Mouse (Mus musculus) kidney, adult 2 months (tissue): ENCODE results near the gene Cnpy3. TPM values are rescaled to one million over a fixed set of nuclear protein-coding genes. Genes with fewer than 3 reads are reported as not detected.
A peak's percentile ranks its signal among the peaks of the same experiment; 100 is the strongest.

Experiments
- DNase-seq: peaks from one replicate; pipeline ENCODE4 v3.0.0; 2021
- H3K27ac ChIP-seq: fragments of 200-500 bp; 2 replicates; pipeline ENCODE4 v1.5.1; 2012; ENCODE audit warnings: low read depth, low read length, control low read depth, inconsistent platforms; ENCODE audit not compliant: insufficient read depth
- H3K27me3 ChIP-seq: fragments of 200-500 bp; replicated peaks from 2 replicates; pipeline ENCODE4 v1.6.1; 2012; ENCODE audit warnings: mild to moderate bottlenecking, moderate library complexity, low read length, inconsistent platforms; ENCODE audit not compliant: control insufficient read depth, insufficient read depth
- H3K36me3 ChIP-seq: fragments of 200-500 bp; 2 replicates; pipeline ENCODE4 v1.6.1; 2012; ENCODE audit warnings: mild to moderate bottlenecking, moderate library complexity, low read length, inconsistent platforms; ENCODE audit not compliant: control insufficient read depth, insufficient read depth
- H3K4me1 ChIP-seq: fragments of 200-500 bp; 2 replicates; pipeline ENCODE4 v1.6.1; 2011; ENCODE audit warnings: low read length; ENCODE audit not compliant: control insufficient read depth, insufficient read depth
- H3K4me3 ChIP-seq: fragments of 200-500 bp; 2 replicates; pipeline ENCODE4 v1.5.1; 2011; ENCODE audit warnings: mild to moderate bottlenecking, low read depth, low read length, control low read depth; ENCODE audit not compliant: insufficient read depth
- CTCF ChIP-seq: fragments of 200-500 bp; conservative IDR thresholded peaks from 2 replicates; pipeline ENCODE4 v1.5.1; 2011; ENCODE audit warnings: low read depth, mild to moderate bottlenecking, control low read depth, low read length, moderate library complexity, mixed read lengths; ENCODE audit not compliant: insufficient read depth, insufficient read length
- POLR2A ChIP-seq: fragments of 200-500 bp; IDR thresholded peaks from one replicate; pipeline ENCODE4 v1.6.1; 2011; ENCODE audit warnings: low read depth, low read length, control low read depth
- whole genome bisulfite sequencing: fragments of 180-500 bp; shearing (Covaris S2); methylation state at CpG from one replicate; pipeline ENCODE4 v1.1.7; 2018; 5-methylcytosine and 5-hydroxymethylcytosine counted together
- polyA plus RNA-seq: library from polyadenylated mRNA; depleted of rRNA; stranded (reverse); fragments of >200 nt; gene quantifications from 2 replicates; pipeline ENCODE4 v1.2.3, GENCODE M21; 2012

Gene Cnpy3
- polyA plus RNA-seq, 1 experiment = 48.3 TPM

DNA sequence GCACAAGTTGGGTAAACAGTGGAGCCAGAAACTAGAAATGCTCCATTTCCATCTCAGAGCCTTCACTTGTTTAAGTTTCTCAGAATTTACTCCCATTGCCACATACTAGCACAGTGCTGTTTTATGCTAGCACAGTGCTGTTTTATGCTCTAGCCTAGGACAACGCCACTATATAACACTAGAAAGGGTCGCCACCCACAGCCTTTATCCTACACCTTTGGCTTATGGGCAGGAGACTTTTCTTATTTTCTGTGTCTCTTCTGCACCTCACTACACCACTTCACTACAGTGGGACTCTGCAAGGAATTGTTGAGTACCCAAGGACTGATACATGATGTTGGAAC, 31.2 kb upstream of the Cnpy3 start:
- Histone ChIP-seq H3K36me3 (no peaks in the 10 kb centered on the region; the same call in 1 of the 2 replicates), H3K4me3 (no peak overlapping the region), H3K4me1 (no peaks in the 10 kb centered on the region), H3K27ac (peak overlapping the region; percentile 27; the same call in 1 of the 2 replicates), H3K27me3 (no peaks in the 10 kb centered on the region)
- 80% methylated on average over 2 of the region's 2 CpGs for WGBS
- TF ChIP-seq POLR2A (no peak), CTCF (no peak)
- DNase-seq = no peak

DNA sequence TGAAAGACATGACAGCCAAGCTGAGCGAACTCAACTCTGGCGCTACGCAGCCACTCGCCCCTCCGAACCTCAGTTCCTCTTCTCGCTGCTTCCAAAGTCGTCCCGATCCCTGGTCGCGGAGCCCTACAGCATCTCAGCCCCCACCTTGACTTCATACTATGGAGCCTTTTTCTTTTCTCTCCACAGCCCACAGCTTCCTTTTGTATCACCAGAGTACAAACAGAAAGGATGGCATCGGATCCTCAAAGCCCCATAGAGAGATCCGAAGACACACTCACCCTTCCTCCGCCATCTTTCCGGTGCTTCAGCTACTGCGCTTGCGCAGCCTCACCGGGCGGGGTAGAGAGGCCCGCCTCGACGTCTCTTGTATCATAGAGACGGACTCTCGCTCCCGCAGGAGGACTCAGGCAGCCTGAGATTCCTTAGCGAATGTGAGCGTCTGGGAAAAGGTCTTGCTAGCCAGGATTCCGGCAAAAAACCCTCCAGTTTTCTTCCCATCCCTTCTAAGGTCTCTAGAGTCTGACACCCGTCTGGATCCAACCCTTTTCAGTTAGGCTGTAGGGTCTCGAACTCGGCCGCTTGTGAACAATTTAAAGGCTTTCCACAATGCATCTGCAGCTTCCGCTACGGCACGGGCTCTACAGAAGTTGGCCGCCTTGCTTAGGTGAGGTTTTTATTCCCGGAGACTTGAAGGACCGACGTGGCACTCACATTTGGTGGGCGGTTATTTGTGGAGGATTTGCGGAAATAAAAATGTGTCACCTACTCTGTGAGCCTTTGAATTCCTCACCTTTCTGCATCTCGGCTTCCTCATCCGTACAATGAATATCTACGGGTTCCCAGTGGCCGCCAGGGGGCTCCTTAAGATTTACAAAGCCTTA, 30.6 kb upstream of the Cnpy3 start, which contains the start of gene Rpl7l1:
Gene Rpl7l1 (minus strand): TSS at position 332 of the 881 bp plus-strand sequence.
- Histone ChIP-seq H3K36me3 (no peaks in the 10 kb centered on the region; the same call in 1 of the 2 replicates), H3K4me3 (peak within 1 kb of the TSS; percentile 98), H3K4me1 (no peaks in the 10 kb centered on the region), H3K27ac (peak within 1 kb of the TSS; percentile 88), H3K27me3 (no peaks in the 10 kb centered on the region)
- under 1% methylated on average over 44 of the region's 44 CpGs for WGBS
- peak; percentile 95 for DNase-seq
- TF ChIP-seq CTCF (peak; percentile 56), POLR2A (peak; percentile 69)

DNA sequence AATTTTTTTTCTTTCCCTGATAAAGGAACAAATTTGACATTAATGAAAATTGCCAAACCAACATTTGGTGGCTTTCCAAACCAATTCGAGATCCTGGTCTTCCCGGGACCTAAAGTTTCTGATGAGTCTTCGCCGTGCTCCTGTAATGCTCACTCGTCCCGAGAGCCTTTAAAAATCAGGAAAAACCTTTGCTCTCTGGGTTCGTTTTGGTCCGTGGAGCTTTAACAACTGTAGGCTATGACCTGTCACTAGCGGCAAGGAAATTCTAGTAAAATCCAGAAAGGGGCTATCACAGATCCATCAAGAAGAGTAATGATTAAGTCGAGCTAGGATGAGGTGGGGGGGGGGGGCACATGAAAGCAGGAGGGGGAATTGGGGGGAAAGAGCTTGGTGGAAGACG, 29.9 kb upstream of the Cnpy3 start:
- H3K4me1 ChIP-seq = no peaks in the 10 kb centered on the region
- no peaks in the 10 kb centered on the region; the same call in 1 of the 2 replicates for H3K36me3 ChIP-seq
- TF ChIP-seq POLR2A (no peak), CTCF (no peak)
- H3K4me3 ChIP-seq = peak overlapping the region; percentile 98
- H3K27me3 ChIP-seq = no peaks in the 10 kb centered on the region
- under 1% methylated on average over 11 of the region's 11 CpGs for WGBS
- DNase-seq = peak; percentile 54
- H3K27ac ChIP-seq = peak overlapping the region; percentile 86

DNA sequence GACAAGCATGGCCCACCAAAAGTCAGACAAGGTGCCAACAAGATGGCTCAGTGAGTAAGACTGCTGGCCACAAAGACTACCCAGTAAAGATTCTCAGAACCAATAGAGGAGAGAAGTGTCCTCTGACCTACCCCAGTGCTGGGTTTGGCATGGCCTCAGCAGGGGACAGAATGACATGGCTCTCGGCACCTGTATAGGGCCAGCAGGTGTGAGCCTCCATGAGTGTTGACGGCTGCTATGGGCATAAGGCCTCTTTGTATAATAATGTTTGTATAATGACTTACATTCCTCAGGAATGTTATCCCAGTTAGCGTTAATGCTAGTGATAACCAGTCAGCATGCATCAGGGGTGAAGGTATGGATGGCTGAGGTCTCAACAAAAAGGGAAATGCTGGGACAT, 24.1 kb upstream of the Cnpy3 start:
- Histone ChIP-seq H3K4me1 (peaks cover 7% of the 10 kb centered on the region; the same call in 1 of the 2 replicates), H3K4me3 (no peak overlapping the region), H3K27ac (no peak overlapping the region), H3K27me3 (no peaks in the 10 kb centered on the region), H3K36me3 (peaks cover 1% of the 10 kb centered on the region; the same call in 1 of the 2 replicates)
- WGBS = 69% methylated on average over 3 of the region's 3 CpGs
- TF ChIP-seq CTCF (no peak), POLR2A (no peak)
- no peak for DNase-seq

DNA sequence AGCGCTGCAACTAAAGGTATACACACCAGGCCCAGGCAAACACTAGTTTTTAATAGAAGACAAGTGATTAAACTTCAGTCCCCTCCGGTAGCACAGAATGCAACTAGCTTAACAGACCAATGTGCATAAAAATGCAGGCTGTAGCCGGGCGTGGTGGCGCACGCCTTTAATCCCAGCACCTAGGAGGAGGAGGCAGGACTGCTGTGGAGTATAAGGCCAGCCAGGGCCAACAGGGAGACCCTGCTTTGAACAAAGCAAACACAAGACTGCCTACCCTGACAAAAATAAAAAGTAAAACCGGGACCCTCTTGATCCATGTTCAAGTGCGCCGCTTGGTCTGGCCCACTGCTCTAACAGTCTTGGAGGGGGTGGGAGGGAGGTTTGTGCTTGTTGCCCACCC, 23.1 kb upstream of the Cnpy3 start:
- H3K4me3 ChIP-seq = no peak overlapping the region
- DNase-seq = no peak
- TF ChIP-seq CTCF (no peak), POLR2A (no peak)
- H3K36me3 ChIP-seq = peaks cover 1% of the 10 kb centered on the region; the same call in 1 of the 2 replicates
- WGBS = 90% methylated on average over 9 of the region's 9 CpGs
- H3K4me1 ChIP-seq = peaks cover 7% of the 10 kb centered on the region; the same call in 1 of the 2 replicates
- H3K27me3 ChIP-seq = no peaks in the 10 kb centered on the region
- H3K27ac ChIP-seq = no peak overlapping the region

DNA sequence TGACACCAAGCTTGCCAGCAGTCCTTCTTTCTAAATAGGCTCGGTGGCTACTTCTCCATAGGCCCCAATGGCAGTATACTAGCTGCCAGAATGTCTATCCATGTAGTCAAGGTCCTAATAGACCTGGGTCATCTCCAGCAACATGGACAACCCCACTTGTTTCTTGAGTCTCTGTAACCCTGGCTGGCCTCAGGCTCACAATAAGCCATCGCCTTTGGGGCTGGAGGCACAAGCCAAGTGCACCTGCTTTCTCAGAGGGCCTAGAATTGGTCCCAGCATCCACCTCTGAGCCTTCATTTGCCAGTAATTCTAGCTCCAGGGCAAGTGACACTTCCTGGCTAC, 22.1 kb upstream of the Cnpy3 start:
- no peak overlapping the region for H3K27ac ChIP-seq
- 42% methylated on average over 2 of the region's 2 CpGs for WGBS
- no peak for DNase-seq
- no peak overlapping the region for H3K4me3 ChIP-seq
- H3K36me3 ChIP-seq = peaks cover 1% of the 10 kb centered on the region; the same call in 1 of the 2 replicates
- no peaks in the 10 kb centered on the region for H3K27me3 ChIP-seq
- peaks cover 7% of the 10 kb centered on the region; the same call in 1 of the 2 replicates for H3K4me1 ChIP-seq
- TF ChIP-seq CTCF (no peak), POLR2A (no peak)
